Mouse (Mus musculus) neural tube, embryonic 15.5 days (tissue): Measurements from ENCODE around the gene Cst6. TPM values are rescaled to one million over a fixed set of nuclear protein-coding genes. Genes with fewer than 3 reads are reported as not detected.

Experiments
- ATAC-seq: fragments of 200-750 bp; cut with Nextera tagmentation; 2 replicates; pipeline ENCODE4 v1.8.0; 2017; ENCODE audit warnings: mild to moderate bottlenecking, moderate TSS enrichment, moderate library complexity; ENCODE audit not compliant: low FRiP score
- H3K27ac ChIP-seq: fragments of 300-500 bp; sonication (generic); replicated peaks from 2 replicates; pipeline ENCODE4 v1.5.1; 2015; ENCODE audit warnings: mild to moderate bottlenecking, inconsistent platforms
- H3K27me3 ChIP-seq: fragments of 300-500 bp; sonication (generic); replicated peaks from 2 replicates; pipeline ENCODE4 v1.6.1; 2015; ENCODE audit warnings: inconsistent platforms
- H3K36me3 ChIP-seq: fragments of 300-500 bp; sonication (generic); 2 replicates; pipeline ENCODE4 v1.6.1; 2015; ENCODE audit warnings: inconsistent platforms
- H3K4me1 ChIP-seq: fragments of 300-500 bp; sonication (generic); 2 replicates; pipeline ENCODE4 v1.6.1; 2015; ENCODE audit warnings: inconsistent platforms
- H3K4me2 ChIP-seq: fragments of 300-500 bp; sonication (generic); 2 replicates; pipeline ENCODE4 v1.6.1; 2015; ENCODE audit warnings: inconsistent platforms, mild to moderate bottlenecking, moderate library complexity
- H3K4me3 ChIP-seq: fragments of 300-500 bp; sonication (generic); replicated peaks from 2 replicates; pipeline ENCODE4 v1.5.1; 2015; ENCODE audit warnings: mild to moderate bottlenecking, inconsistent platforms
- H3K9ac ChIP-seq: fragments of 300-500 bp; sonication (generic); replicated peaks from 2 replicates; pipeline ENCODE4 v1.6.1; 2015; ENCODE audit warnings: mild to moderate bottlenecking, inconsistent platforms
- H3K9me3 ChIP-seq: fragments of 300-500 bp; sonication (generic); replicated peaks from 2 replicates; pipeline ENCODE4 v1.6.1; 2016; ENCODE audit warnings: inconsistent platforms
- WGBS: fragments of 180-500 bp; shearing (Covaris S2); methylation state at CpG from one replicate; pipeline ENCODE4 v1.1.7; 2015; ENCODE audit warnings: mixed read lengths; 5-methylcytosine and 5-hydroxymethylcytosine counted together
- polyA plus RNA-seq: library from polyadenylated mRNA; unstranded; fragments of >200 nt; fragmentation: Nextera tagmentation; extraction: Ambion mirVana; gene quantifications from 2 replicates; pipeline ENCODE4 v1.2.1, GENCODE M21; 2015

Gene Cst6
- polyA plus RNA-seq, 1 experiment from 2014 or later = 8.0 TPM

- no peaks in the 10 kb centered on the region for H3K27me3 ChIP-seq
- H3K27ac ChIP-seq = no peak overlapping the region
- peaks cover 47% of the 10 kb centered on the region for H3K36me3 ChIP-seq
- no peaks in the 10 kb centered on the region for H3K4me1 ChIP-seq
- H3K4me2 ChIP-seq = peak overlapping the region; percentile 35
- ATAC-seq = no peak
- H3K4me3 ChIP-seq = peak overlapping the region; percentile 8; the same call in 1 of the 2 replicates
- no peaks in the 10 kb centered on the region for H3K9me3 ChIP-seq
- H3K9ac ChIP-seq = no peak overlapping the region
- 43% methylated on average over 98 of the region's 98 CpGs for WGBS
Observed at GRCm38 (mm10) chr19:5306968-5307734, 42.2 kb downstream of the Cst6 start.

- peaks cover 47% of the 10 kb centered on the region for H3K36me3 ChIP-seq
Observed at GRCm38 (mm10) chr19:5306279-5306678, 43.1 kb downstream of the Cst6 start.

GRCm38 (mm10) chr19:5302455-5302854, 46.9 kb downstream of the Cst6 start:
- Histone ChIP-seq H3K9ac (no peak overlapping the region), H3K36me3 (peaks cover 36% of the 10 kb centered on the region), H3K4me3 (no peak overlapping the region), H3K27me3 (no peaks in the 10 kb centered on the region), H3K4me1 (peaks cover 32% of the 10 kb centered on the region), H3K27ac (no peak overlapping the region), H3K4me2 (no peak overlapping the region), H3K9me3 (no peaks in the 10 kb centered on the region)
- no peak for ATAC-seq
- 27% methylated on average over 4 of the region's 4 CpGs for WGBS

More at GRCm38 (mm10) chr19:5306279-5306678, 43.1 kb downstream of the Cst6 start:
- H3K4me3 ChIP-seq = no peak overlapping the region
- no peak overlapping the region for H3K4me2 ChIP-seq
- no peak for ATAC-seq
- no peaks in the 10 kb centered on the region for H3K27me3 ChIP-seq
- H3K4me1 ChIP-seq = no peaks in the 10 kb centered on the region
- 84% methylated on average over 6 of the region's 6 CpGs for WGBS
- no peak overlapping the region for H3K27ac ChIP-seq
- no peak overlapping the region for H3K9ac ChIP-seq
- no peaks in the 10 kb centered on the region for H3K9me3 ChIP-seq

GRCm38 (mm10) chr19:5300588-5300987, 48.8 kb downstream of the Cst6 start:
- Histone ChIP-seq H3K27ac (no peak overlapping the region), H3K27me3 (no peaks in the 10 kb centered on the region), H3K36me3 (peaks cover 18% of the 10 kb centered on the region), H3K4me2 (no peak overlapping the region), H3K4me3 (no peak overlapping the region), H3K9ac (no peak overlapping the region), H3K9me3 (no peaks in the 10 kb centered on the region), H3K4me1 (peaks cover 50% of the 10 kb centered on the region)
- WGBS = 83% methylated on average over 6 of the region's 6 CpGs
- ATAC-seq = no peak

GRCm38 (mm10) chr19:5297903-5298800, 51.2 kb downstream of the Cst6 start, which contains the start of gene Gal3st3:
Gene Gal3st3, plus strand, starts transcription at chr19:5298331.
- Histone ChIP-seq H3K36me3 (peaks cover under 1% of the 10 kb centered on the region), H3K4me2 (peak within 1 kb of the TSS; percentile 75), H3K27ac (peak within 1 kb of the TSS; percentile 86), H3K27me3 (no peaks in the 10 kb centered on the region), H3K9ac (peak within 1 kb of the TSS; percentile 87), H3K4me1 (peaks cover 63% of the 10 kb centered on the region), H3K9me3 (no peaks in the 10 kb centered on the region), H3K4me3 (peak within 1 kb of the TSS; percentile 66)
- 5% methylated on average over 31 of the region's 32 CpGs for WGBS
- ATAC-seq = peak; percentile 65

- Histone ChIP-seq H3K4me2 (no peak overlapping the region; the same call in 1 of the 2 replicates), H3K27me3 (no peaks in the 10 kb centered on the region), H3K27ac (no peak overlapping the region), H3K4me3 (no peak overlapping the region), H3K36me3 (peaks cover 13% of the 10 kb centered on the region), H3K4me1 (peaks cover 67% of the 10 kb centered on the region), H3K9ac (no peak overlapping the region), H3K9me3 (no peaks in the 10 kb centered on the region)
- 64% methylated on average over 5 of the region's 5 CpGs for WGBS
- no peak for ATAC-seq
Observed at GRCm38 (mm10) chr19:5296630-5297029, 52.7 kb downstream of the Cst6 start.

GRCm38 (mm10) chr19:5295736-5296075, 53.7 kb downstream of the Cst6 start:
- Histone ChIP-seq H3K4me3 (peak overlapping the region; percentile 65), H3K9me3 (no peaks in the 10 kb centered on the region), H3K9ac (peak overlapping the region; percentile 75), H3K36me3 (peaks cover 23% of the 10 kb centered on the region), H3K27ac (peak overlapping the region; percentile 94), H3K27me3 (no peaks in the 10 kb centered on the region), H3K4me1 (peaks cover 65% of the 10 kb centered on the region), H3K4me2 (peak overlapping the region; percentile 77)
- WGBS = 8% methylated on average over 13 of the region's 13 CpGs
- ATAC-seq = peak; percentile 30; the same call in 1 of the 2 replicates

GRCm38 (mm10) chr19:5294972-5295735, 54.2 kb downstream of the Cst6 start, which contains the start of gene Sf3b2:
Gene Sf3b2, minus strand, starts transcription at chr19:5295455.
- under 1% methylated on average over 46 of the region's 46 CpGs for whole genome bisulfite sequencing
- Histone ChIP-seq H3K36me3 (peaks cover 28% of the 10 kb centered on the region), H3K9me3 (no peaks in the 10 kb centered on the region), H3K4me2 (peak within 1 kb of the TSS; percentile 82), H3K9ac (peak within 1 kb of the TSS; percentile 76), H3K27ac (peak within 1 kb of the TSS; percentile 94), H3K4me3 (peak within 1 kb of the TSS; percentile 65), H3K4me1 (peaks cover 60% of the 10 kb centered on the region), H3K27me3 (no peaks in the 10 kb centered on the region)
- ATAC-seq = peak; percentile 94

Other genes starting within 250 kb of the Cst6 start
- gene Rab1b, start 242.5 kb downstream of the Cst6 start, polyA plus RNA-seq = 205 and 218 TPM in 2 replicates
- gene Klc2, start 231.0 kb downstream of the Cst6 start, polyA plus RNA-seq = 82.4 and 94.5 TPM in 2 replicates
- 47.6 and 51.0 TPM in 2 replicates for gene Pacs1, start 76.5 kb downstream of the Cst6 start, polyA plus RNA-seq
- gene Sf3b2, start 54.1 kb downstream of the Cst6 start, polyA plus RNA-seq = 300 and 331 TPM in 2 replicates
- 37.8 and 42.0 TPM in 2 replicates for gene Gal3st3, start 51.2 kb downstream of the Cst6 start, polyA plus RNA-seq
- not detected in 2 replicates for gene Catsper1, start 13.8 kb downstream of the Cst6 start, polyA plus RNA-seq
- gene Eif1ad, start 17.2 kb upstream of the Cst6 start, polyA plus RNA-seq = 42.6 and 42.8 TPM in 2 replicates
- gene Banf1, start 17.6 kb upstream of the Cst6 start, polyA plus RNA-seq = 312 and 353 TPM in 2 replicates
- 66.5 and 72.8 TPM in 2 replicates for gene Sart1, start 39.1 kb upstream of the Cst6 start, polyA plus RNA-seq
- gene Tsga10ip, start 53.0 kb upstream of the Cst6 start, polyA plus RNA-seq = 0.59 TPM in 1 of 2 replicates, not detected in the other
- 300 and 329 TPM in 2 replicates for gene Drap1, start 75.4 kb upstream of the Cst6 start, polyA plus RNA-seq
- gene AI837181, start 75.6 kb upstream of the Cst6 start, polyA plus RNA-seq = 84.7 and 87.3 TPM in 2 replicates
- gene Fosl1, start 98.0 kb upstream of the Cst6 start, polyA plus RNA-seq = 0.45 TPM in 1 of 2 replicates, not detected in the other
- gene Ccdc85b, start 108.3 kb upstream of the Cst6 start, polyA plus RNA-seq = 12.6 and 15.0 TPM in 2 replicates
- gene Fibp, start 111.0 kb upstream of the Cst6 start, polyA plus RNA-seq = 151 and 154 TPM in 2 replicates
- 4.5 and 9.0 TPM in 2 replicates for gene Ctsw, start 118.9 kb upstream of the Cst6 start, polyA plus RNA-seq
- gene Efemp2, start 124.4 kb upstream of the Cst6 start, polyA plus RNA-seq = 54.0 and 62.6 TPM in 2 replicates
- 48.0 and 48.4 TPM in 2 replicates for gene Mus81, start 138.8 kb upstream of the Cst6 start, polyA plus RNA-seq
- 3,233 and 3,320 TPM in 2 replicates for gene Cfl1, start 140.9 kb upstream of the Cst6 start, polyA plus RNA-seq
- gene 1700020D05Rik, start 154.2 kb upstream of the Cst6 start, polyA plus RNA-seq = 0.20 and 0.42 TPM in 2 replicates
- gene Snx32, start 161.0 kb upstream of the Cst6 start, polyA plus RNA-seq = 82.1 and 103 TPM in 2 replicates
- gene Ovol1, start 211.1 kb upstream of the Cst6 start, polyA plus RNA-seq = 0.06 and 2.0 TPM in 2 replicates
- gene Ap5b1, start 218.5 kb upstream of the Cst6 start, polyA plus RNA-seq = 2.7 and 4.7 TPM in 2 replicates